Mouse (Mus musculus) heart, postnatal 0 days (tissue): ENCODE measurements at regions not wholly inside any gene's neighbourhood (a gene's known extent, or its start where the extent isn't known, plus 50 kb on each side); places are given as distances from the start of the nearest gene placed in this dataset.

Source experiments
- CTCF ChIP-seq: IDR thresholded peaks from 2 replicates; pipeline ENCODE4 v1.5.1; 2016; ENCODE audit warnings: antibody characterized with exemption, control low read depth, low read depth
- EP300 ChIP-seq: IDR thresholded peaks from 2 replicates; pipeline ENCODE4 v1.6.1; 2016; ENCODE audit warnings: antibody characterized with exemption, low read depth

- no peak for TF ChIP-seq CTCF
- no peak for TF ChIP-seq EP300
These were observed 358.6 kb downstream of the Sec23a start for GRCm38 (mm10) chr12:58653222-58653621.
